Mouse (Mus musculus) myocyte (in vitro differentiated cells): Measurements from ENCODE around the gene Prkaa2. TPM values are rescaled to one million over a fixed set of nuclear protein-coding genes. Genes with fewer than 3 reads are reported as not detected.

Source experiments
- H3K27me3 ChIP-seq: one replicate; pipeline ENCODE4 v1.6.1; 2011; ENCODE audit not compliant: control insufficient read depth, insufficient read depth, insufficient read length
- H3K36me3 ChIP-seq: one replicate; pipeline ENCODE4 v1.6.1; 2011; ENCODE audit not compliant: control insufficient read depth, insufficient read depth
- H3K4me2 ChIP-seq: one replicate; pipeline ENCODE4 v1.6.1; 2011; ENCODE audit warnings: low read depth, control low read depth
- H3K4me3 ChIP-seq: one replicate; pipeline ENCODE4 v1.5.1; 2011; ENCODE audit warnings: mild to moderate bottlenecking, control low read depth, moderate library complexity
- H3K79me2 ChIP-seq: one replicate; pipeline ENCODE4 v1.6.1; 2011; ENCODE audit not compliant: control insufficient read depth, insufficient read depth
- H3ac ChIP-seq: one replicate; pipeline ENCODE4 v1.6.1; 2011; ENCODE audit not compliant: control insufficient read depth, insufficient read length
- CEBPB ChIP-seq: IDR thresholded peaks from 2 replicates; pipeline ENCODE4 v1.6.1; 2011; ENCODE audit warnings: mild to moderate bottlenecking, moderate library complexity; ENCODE audit not compliant: poor library complexity, insufficient read depth, severe bottlenecking
- E2F4 ChIP-seq: IDR thresholded peaks from one replicate; pipeline ENCODE4 v1.6.1; 2011; ENCODE audit warnings: mild to moderate bottlenecking, control low read depth, moderate library complexity; ENCODE audit not compliant: insufficient read depth
- MAX ChIP-seq: IDR thresholded peaks from one replicate; pipeline ENCODE4 v1.6.1; 2011; ENCODE audit warnings: low read depth, mild to moderate bottlenecking, control low read depth
- MYOD1 ChIP-seq, 3 experiments: IDR thresholded peaks; one replicate each; pipeline ENCODE4 v1.6.1; 2011; ENCODE audit warnings: control low read depth in 2 of 3, low read depth in 2 of 3, mild to moderate bottlenecking in 2 of 3, moderate library complexity in 1 of 3; ENCODE audit not compliant: insufficient read length in 2 of 3, control insufficient read depth in 1 of 3
- MYOG ChIP-seq, 3 experiments: IDR thresholded peaks; one replicate each; pipeline ENCODE4 v1.6.1; 2011; ENCODE audit warnings: control low read depth in 2 of 3, low read depth in 2 of 3, mild to moderate bottlenecking in 2 of 3; ENCODE audit not compliant: insufficient read length in 2 of 3, control insufficient read depth in 1 of 3, insufficient read depth in 1 of 3
- POLR2A ChIP-seq: IDR thresholded peaks from one replicate; pipeline ENCODE4 v1.6.1; 2011; ENCODE audit warnings: low read depth, mild to moderate bottlenecking, control low read depth, moderate library complexity; ENCODE audit not compliant: insufficient read length
- POLR2AphosphoS2 ChIP-seq: IDR thresholded peaks from one replicate; pipeline ENCODE4 v1.6.1; 2011; ENCODE audit warnings: low read depth, control low read depth; ENCODE audit not compliant: insufficient read length
- REST ChIP-seq: IDR thresholded peaks from one replicate; pipeline ENCODE4 v1.6.1; 2011; ENCODE audit warnings: mild to moderate bottlenecking, control low read depth, moderate library complexity; ENCODE audit not compliant: insufficient read depth, insufficient read length
- SRF ChIP-seq: IDR thresholded peaks from one replicate; pipeline ENCODE4 v1.6.1; 2011; ENCODE audit warnings: low read depth; ENCODE audit not compliant: control insufficient read depth, insufficient read length
- TCF12 ChIP-seq: IDR thresholded peaks from one replicate; pipeline ENCODE4 v1.6.1; 2011; ENCODE audit warnings: mild to moderate bottlenecking, control low read depth; ENCODE audit not compliant: poor library complexity, insufficient read depth, severe bottlenecking
- TCF3 ChIP-seq: IDR thresholded peaks from one replicate; pipeline ENCODE4 v1.6.1; 2011; ENCODE audit warnings: low read depth, control low read depth; ENCODE audit not compliant: insufficient read length
- USF1 ChIP-seq: IDR thresholded peaks from one replicate; pipeline ENCODE4 v1.6.1; 2011; ENCODE audit warnings: low read depth, mild to moderate bottlenecking, control low read depth, moderate library complexity
- polyA plus RNA-seq: library from polyadenylated mRNA; unstranded; fragments of >200 nt; fragmentation: generic; extraction: Trizol; gene quantifications from one replicate; pipeline ENCODE4 v1.2.1, GENCODE M21; 2012; ENCODE audit warnings: missing spikeins

The Prkaa2 gene
- polyA plus RNA-seq, 1 experiment, result 2.2 TPM

DNA sequence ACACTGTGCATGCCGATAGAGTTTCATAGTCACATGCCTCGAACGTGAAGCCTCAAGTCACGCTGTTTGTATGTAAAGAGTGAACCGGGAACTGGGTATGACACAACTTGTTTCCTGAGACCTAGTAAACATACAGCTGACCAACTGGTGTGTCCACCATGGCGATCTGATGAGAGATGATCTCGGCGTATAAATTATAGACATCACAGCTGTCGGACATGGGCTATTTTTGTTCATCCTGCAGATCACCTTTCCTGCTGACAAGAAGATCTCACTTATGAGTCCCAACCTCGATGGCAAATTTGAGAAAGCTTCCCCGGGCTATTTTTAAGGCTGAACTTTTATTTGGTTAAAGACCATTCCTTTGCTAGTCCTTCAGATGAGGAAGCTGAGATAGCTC is 2.1 kb upstream of the Prkaa2 start:
- Histone ChIP-seq H3K36me3 (no peaks in the 10 kb centered on the region), H3ac (no peak overlapping the region), H3K79me2 (no peaks in the 10 kb centered on the region), H3K27me3 (no peaks in the 10 kb centered on the region), H3K4me3 (no peak overlapping the region), H3K4me2 (peak overlapping the region; percentile 36)
- TF ChIP-seq CEBPB, result no peak
- no peak for TF ChIP-seq REST
- TF ChIP-seq TCF3, result no peak
- peak in 2 of 3 experiments; percentile 18 to 80 for TF ChIP-seq MYOD1 (IDR thresholded peaks at IDR 0.05; ENCODE audit: control insufficient read depth in 1 of 3, insufficient read length in 2 of 3, low read depth in 2 of 3)
- peak in 1 of 3 experiments; percentile 51 for TF ChIP-seq MYOG (IDR thresholded peaks at IDR 0.05; ENCODE audit: control insufficient read depth in 1 of 3, insufficient read depth in 1 of 3, insufficient read length in 2 of 3, low read depth in 2 of 3)
- TF ChIP-seq USF1, result no peak
- TF ChIP-seq TCF12, result peak; percentile 56

DNA sequence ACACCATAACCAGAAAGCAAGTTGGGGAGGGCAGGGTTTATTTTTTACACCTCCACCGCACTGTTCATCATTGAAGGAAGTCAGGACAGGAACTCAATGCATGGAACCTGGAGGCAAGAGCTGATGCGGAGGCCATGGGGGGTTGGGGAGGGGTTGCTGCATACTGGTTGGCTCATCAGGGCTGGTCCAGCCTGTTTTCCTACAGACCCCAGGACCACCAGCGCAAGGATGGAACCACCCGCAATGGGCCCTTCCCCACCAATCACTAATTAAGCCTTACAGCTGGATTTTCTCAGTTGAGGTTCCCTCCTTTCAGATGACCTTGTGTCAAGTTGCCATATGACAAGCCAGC is 970 bp upstream of the Prkaa2 start:
- Histone ChIP-seq H3ac (peak overlapping the region; percentile 29), H3K4me2 (peak overlapping the region; percentile 83), H3K36me3 (no peaks in the 10 kb centered on the region), H3K27me3 (no peaks in the 10 kb centered on the region), H3K4me3 (peak overlapping the region; percentile 44), H3K79me2 (no peaks in the 10 kb centered on the region)
- TF ChIP-seq REST (no peak), POLR2AphosphoS2 (no peak)

DNA sequence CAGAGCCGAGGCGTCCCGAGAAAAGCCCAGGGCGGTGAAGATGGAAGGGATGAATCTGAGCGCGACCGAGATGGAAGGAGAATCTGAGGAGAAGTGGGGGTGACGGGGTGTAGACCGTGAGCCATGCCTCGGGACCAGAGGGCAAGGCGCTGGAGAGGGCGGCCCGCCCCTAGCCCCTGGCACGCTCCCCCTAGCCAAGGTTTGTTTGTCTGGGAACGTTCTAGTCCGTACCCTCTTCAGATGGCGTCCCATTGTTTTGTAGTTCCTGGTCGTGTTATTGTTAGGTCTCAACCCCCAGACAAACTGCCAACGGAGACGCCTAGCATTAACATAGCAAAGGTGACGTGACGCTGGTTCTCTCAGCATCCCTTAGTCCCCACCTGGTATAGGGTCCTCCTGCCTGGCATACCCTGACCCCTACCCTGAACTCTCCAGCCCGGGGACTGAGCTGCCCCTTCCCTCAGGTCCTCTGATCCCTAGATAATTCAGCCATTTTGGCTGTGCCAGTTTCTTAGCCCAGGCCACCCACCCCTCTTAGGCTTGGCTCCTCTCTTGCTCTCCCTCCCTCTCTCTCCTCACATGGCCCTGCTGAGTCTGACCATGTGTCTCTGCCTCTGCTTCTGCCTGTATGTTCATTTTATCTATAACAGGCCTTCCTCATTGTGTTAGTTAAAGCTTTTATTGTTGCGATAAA is 447 bp upstream of the Prkaa2 start:
- Histone ChIP-seq H3K27me3 (no peaks in the 10 kb centered on the region), H3K4me3 (peak overlapping the region; percentile 44), H3ac (peak overlapping the region; percentile 29), H3K36me3 (no peaks in the 10 kb centered on the region), H3K79me2 (no peaks in the 10 kb centered on the region), H3K4me2 (peak overlapping the region; percentile 83)
- TF ChIP-seq POLR2AphosphoS2, result peak; percentile 61
- TF ChIP-seq E2F4, result no peak

- no peak for TF ChIP-seq REST
- TF ChIP-seq CEBPB, result no peak
- TF ChIP-seq TCF3, result no peak
- no peak for TF ChIP-seq TCF12
- TF ChIP-seq MYOD1 (IDR thresholded peaks at IDR 0.05; ENCODE audit: control insufficient read depth in 1 of 3, insufficient read length in 2 of 3, low read depth in 2 of 3), result no peak
- TF ChIP-seq POLR2AphosphoS2, result no peak
- TF ChIP-seq MAX, result no peak
- TF ChIP-seq SRF, result no peak
- no peak for TF ChIP-seq MYOG (IDR thresholded peaks at IDR 0.05; ENCODE audit: control insufficient read depth in 1 of 3, insufficient read depth in 1 of 3, insufficient read length in 2 of 3, low read depth in 2 of 3)
- no peak for TF ChIP-seq USF1
- no peak for TF ChIP-seq POLR2A
- Histone ChIP-seq H3ac (peak overlapping the region; percentile 29), H3K4me3 (peak overlapping the region; percentile 44)
Observed at GRCm38 (mm10) chr4:105108641-105109198, 970 bp downstream of the Prkaa2 start.

GRCm38 (mm10) chr4:105107943-105108640 is 1.6 kb downstream of the Prkaa2 start:
- TF ChIP-seq E2F4 (no peak), TCF3 (no peak), POLR2AphosphoS2 (no peak)
- no peak overlapping the region for H3ac ChIP-seq
- H3K79me2 ChIP-seq, result no peaks in the 10 kb centered on the region
- H3K27me3 ChIP-seq, result no peaks in the 10 kb centered on the region
- H3K36me3 ChIP-seq, result no peaks in the 10 kb centered on the region
- H3K4me3 ChIP-seq, result no peak overlapping the region
- H3K4me2 ChIP-seq, result peak overlapping the region; percentile 63

More at GRCm38 (mm10) chr4:105108641-105109198, 970 bp downstream of the Prkaa2 start:
- Histone ChIP-seq H3K36me3 (no peaks in the 10 kb centered on the region), H3K79me2 (no peaks in the 10 kb centered on the region), H3K27me3 (no peaks in the 10 kb centered on the region), H3K4me2 (peak overlapping the region; percentile 63)
